Mouse (Mus musculus) left cerebral cortex, adult 8-10 months (tissue): Measurements from ENCODE around the gene Shmt1. TPM values are rescaled to one million over a fixed set of nuclear protein-coding genes. Genes with fewer than 3 reads are reported as not detected.

Experiments
- DNase-seq, 2 experiments: peaks; one replicate each; pipeline ENCODE4 v3.0.0; 2022; ENCODE audit warnings: low spot score in 2 of 2
- total RNA-seq, 4 experiments: library from RNA; stranded (reverse); gene quantifications; 2 replicates each; pipeline ENCODE4 v1.2.4; 2022

Shmt1 gene
- total RNA-seq, 4 experiments from 2014 or later, result 4.0 to 7.1 (median 5.6) TPM

- no peak for DNase-seq
These were observed 15.2 kb downstream of the Shmt1 start for GRCm38 (mm10) chr11:60796342-60796741.

- DNase-seq, result no peak
These were observed 21.0 kb downstream of the Shmt1 start for GRCm38 (mm10) chr11:60790472-60790871.

DNA sequence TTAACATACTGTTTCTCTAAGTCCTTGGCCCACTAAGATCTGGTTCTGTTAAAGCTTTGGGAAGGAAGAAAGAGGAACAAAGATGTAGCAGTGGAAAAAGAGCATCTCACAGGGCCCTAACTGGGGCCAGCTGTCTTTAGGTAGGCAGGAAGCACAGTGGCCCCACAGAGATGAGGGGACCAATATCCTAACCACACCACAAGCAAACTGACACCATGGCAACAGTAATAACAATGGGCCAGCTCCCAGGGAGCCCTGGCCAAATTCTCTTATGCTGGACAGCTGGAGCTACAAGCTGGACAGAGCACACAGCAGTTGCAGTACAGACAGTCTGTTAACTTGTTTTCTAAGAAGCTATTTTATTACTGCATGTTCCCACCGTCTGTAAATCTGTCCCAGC lies 23.9 kb downstream of the Shmt1 start:
- no peak for DNase-seq

DNA sequence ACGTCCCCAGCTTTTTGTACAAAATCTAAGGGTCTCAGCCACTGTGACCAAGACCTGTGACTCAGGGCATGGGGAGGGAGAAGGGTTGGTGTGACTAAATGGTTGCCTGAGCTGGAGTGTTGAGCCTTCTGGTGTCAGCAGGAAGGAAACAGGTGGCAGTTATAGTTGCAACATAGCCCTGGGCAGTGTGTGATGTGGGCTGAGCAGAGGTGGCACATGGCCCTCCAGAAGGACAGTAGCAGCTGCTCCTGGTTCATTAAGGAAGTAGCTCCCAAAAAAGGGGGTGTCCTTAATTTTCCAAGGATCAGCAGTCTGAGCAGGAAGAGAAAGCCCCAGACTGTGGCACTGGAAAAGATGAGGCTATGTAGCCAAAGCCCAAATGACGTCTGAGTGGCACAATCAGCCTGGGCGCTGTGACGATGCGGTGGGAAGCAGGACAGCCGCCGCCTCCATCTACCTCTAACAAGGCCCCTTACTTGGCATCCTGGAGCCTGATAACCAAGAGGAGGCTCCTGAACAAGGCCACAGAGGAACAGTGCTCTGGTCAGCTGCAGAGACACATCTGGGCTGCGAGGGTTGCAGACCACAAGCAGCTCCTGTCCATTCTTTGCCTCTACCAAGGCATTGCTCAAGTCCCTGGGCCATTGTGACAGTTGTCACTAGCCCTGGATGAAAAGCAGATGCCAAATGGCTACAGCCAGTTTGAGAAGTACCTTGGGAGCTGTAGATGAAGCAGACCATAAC lies 27.2 kb downstream of the Shmt1 start:
- no peak for DNase-seq

DNA sequence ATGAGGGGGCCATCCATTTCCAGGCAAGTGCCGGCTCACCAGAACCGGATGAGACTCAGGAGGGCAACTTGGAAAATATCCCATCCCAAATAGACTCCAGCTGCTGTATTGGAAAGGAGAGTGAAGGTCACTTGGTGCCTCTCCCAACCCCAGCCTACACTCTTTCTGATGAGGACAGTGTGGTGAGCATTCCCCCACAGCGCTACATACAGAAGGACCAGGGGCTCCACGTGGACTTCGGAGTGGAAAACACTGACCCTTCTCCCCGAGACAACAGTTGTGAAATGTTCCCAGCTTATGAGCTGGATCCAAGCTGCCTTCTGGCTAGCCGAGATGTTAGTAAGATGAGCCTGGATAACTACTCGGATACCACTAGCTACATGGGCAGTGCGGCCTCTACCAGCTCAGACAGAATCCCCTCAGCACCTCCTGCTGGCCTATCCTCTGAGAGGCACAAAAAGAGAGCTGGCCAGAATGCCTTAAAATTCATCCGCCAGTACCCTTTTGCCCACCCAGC lies 31.8 kb downstream of the Shmt1 start:
- DNase-seq, result no peak

DNA sequence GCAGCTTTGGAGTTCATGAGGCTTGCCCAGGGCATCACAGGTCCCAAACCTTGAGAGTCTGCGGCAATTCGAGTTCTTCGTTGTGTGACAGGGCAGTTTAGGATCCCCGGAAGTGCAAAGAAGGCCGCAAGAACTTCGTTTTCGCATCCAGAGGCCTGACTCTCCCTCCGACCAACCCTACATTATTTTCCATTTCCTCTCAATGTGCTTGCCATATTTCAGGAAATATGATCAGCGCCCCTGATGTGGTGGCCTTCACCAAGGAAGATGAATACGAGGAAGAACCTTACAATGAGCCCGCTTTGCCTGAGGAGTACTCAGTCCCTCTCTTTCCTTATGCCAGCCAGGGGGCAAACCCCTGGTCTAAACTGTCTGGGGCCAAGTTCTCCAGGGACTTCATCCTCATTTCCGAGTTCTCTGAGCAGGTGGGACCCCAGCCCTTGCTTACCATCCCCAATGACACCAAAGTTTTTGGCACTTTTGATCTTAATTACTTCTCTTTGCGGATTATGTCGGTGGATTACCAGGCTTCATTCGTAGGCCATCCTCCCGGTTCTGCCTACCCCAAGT lies 33.6 kb downstream of the Shmt1 start:
- DNase-seq, result no peak

GRCm38 (mm10) chr11:60776829-60777740 lies 34.4 kb downstream of the Shmt1 start, which contains the start of the genes Top3a and Smcr8:
Top3a (minus strand) TSS chr11:60777365.
Smcr8 (plus strand) TSS chr11:60777524.
- peak; percentile 81 to 82 for DNase-seq

DNA sequence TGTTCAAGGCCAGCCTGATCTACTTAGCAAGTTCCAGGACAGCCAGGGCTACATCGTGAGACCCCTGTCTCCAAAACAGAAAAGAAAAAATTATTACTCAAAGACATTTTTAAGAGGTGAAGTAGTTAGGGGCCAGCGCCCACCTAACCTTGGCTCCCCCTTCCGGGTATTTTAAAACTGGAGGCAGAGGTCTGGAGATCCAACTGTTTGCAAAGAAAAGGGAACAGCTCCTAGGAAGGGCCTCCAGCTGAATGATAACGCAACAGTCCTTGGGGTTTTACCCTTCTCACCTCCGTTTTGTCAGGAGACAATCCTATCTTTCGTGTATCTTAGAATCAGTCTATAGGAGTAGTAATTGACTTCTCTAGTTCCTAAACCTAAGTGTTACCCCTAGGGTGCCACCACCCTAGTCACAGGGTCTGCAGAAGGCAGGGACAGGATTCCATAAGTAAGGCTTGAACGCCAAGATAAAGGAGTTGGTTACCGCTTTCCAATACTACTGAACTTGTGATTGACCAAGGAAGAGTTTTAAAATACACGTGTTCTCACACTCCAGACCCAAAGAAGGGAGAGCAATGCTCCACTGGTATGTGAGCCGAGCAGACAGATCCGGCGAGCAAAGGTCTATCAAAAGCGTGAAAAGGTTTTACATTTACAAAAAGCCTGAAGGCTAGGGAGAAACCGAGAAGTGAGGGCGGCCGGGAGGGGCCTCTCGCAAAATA lies 35.2 kb downstream of the Shmt1 start:
- DNase-seq, result no peak

DNA sequence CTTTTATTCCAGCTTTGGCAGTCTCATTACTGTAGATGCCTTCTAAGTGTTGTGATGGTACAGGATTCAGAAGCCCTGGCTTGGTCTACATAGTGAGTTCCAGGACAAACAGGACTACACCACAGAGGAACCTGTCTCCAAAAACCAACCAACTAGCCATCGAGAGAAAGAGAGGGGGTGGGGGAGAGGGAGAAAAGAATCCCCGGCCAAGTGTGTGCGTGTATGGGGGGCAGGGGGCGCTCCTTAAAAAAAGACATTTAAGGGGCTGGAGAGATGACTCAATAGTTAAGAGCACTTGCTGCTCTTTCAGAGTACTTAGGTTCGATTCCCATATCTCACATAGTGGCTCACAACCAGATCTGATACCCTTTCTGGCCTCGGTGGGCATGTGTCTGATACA lies 35.9 kb downstream of the Shmt1 start:
- DNase-seq, result no peak

DNA sequence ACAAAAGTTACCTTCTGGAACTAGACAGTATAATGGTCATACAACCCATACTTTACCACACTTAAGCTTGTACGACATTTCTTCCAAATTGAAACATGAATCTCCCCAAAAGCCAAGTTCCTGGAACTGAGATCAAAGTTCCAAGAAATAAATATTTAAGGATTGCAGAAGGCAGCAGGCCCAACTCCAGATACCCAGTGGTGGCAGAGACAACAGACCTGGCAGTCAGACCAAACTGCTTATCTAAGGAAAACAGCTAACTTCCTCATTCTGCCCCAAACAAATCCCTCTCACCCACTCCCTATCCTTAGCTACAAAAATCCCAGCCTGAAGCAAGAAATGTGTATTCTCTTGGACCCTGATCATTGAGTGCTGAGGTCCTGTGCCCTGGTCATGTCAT lies 36.7 kb downstream of the Shmt1 start:
- no peak for DNase-seq

GRCm38 (mm10) chr11:60774158-60774689 lies 37.3 kb downstream of the Shmt1 start:
- no peak for DNase-seq

GRCm38 (mm10) chr11:60772161-60772560 lies 39.4 kb downstream of the Shmt1 start:
- DNase-seq, result no peak

DNA sequence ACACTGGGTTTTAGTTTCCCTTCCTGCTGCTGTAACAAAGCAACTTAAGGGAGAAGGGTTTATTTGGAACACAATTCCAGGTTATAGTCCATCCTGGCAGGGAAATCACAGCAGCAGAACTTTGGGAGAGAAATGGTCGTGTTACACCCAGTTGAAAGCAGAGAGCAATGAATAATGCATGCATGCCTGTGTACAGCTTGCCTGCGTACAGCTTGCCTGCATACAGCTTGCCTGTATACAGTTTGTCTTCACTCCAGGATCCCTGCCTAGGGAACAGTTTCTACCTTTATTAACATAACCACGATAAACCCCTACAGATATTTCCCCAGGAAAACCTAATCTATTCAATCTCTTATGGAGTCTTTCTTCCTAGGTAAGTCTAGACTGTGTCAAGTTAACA lies 40.7 kb downstream of the Shmt1 start:
- no peak for DNase-seq

GRCm38 (mm10) chr11:60769322-60769721 lies 42.2 kb downstream of the Shmt1 start:
- no peak for DNase-seq

- no peak for DNase-seq
These were observed 44.5 kb downstream of the Shmt1 start for GRCm38 (mm10) chr11:60766969-60767368.

- no peak for DNase-seq
These were observed 49.8 kb downstream of the Shmt1 start for GRCm38 (mm10) chr11:60761681-60762080.

DNA sequence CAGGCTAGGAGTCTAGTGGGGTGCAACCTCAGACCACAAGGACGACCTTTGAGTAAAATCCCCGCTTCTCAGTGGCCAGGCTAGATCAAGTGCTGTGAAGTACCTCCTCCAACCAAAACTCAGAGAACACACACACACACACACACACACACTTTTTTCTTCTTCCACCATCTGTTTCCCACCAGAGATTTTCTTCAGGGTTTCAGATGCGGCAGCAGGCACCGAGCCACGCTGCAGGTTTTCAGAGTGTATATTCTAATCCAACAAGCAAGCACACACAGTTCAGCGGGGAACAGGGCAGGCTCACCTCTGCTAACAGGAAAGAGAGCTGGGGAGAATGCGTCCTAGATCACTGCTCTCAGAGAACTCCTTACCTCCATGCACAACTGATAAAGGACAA lies 55.9 kb downstream of the Shmt1 start:
- no peak for DNase-seq

DNA sequence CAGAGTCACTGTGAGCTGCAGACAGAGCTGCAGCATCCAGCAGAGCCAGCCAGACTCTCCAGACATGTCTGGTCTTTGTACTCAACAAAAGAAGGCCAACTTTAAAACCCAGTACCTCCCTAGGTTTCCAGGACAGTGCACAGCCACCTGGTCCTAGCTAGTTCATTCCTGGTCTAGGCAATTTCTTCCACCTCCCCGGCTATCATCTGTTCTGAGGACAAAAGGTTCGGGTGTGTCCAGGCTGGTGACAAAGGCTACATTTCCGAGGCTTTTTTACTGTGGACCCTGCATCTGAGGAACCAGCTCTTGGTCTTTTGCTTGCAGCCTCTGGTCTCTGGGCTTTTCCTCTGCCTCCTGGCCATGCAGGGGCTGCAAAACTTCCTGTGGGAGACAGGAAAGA lies 71.2 kb downstream of the Shmt1 start:
- no peak for DNase-seq
